Mouse (Mus musculus) forebrain, embryonic 11.5 days (tissue): Measurements from ENCODE around the gene Kmt2e. TPM values are rescaled to one million over a fixed set of nuclear protein-coding genes. Genes with fewer than 3 reads are reported as not detected.

Experiments used
- ATAC-seq: fragments of 200-750 bp; cut with Nextera tagmentation; replicated peaks from 2 replicates; pipeline ENCODE4 v1.8.0; 2017; ENCODE audit warnings: moderate TSS enrichment; ENCODE audit not compliant: low FRiP score
- DNase-seq: peaks from one replicate; pipeline ENCODE4 v3.0.0-alpha.2; 2017; ENCODE audit warnings: low spot score
- H3K27ac ChIP-seq: fragments of 300-500 bp; sonication (generic); 2 replicates; pipeline ENCODE4 v1.5.1; 2014; ENCODE audit warnings: low read depth, low read length
- H3K27me3 ChIP-seq: fragments of 300-500 bp; sonication (generic); 2 replicates; pipeline ENCODE4 v1.6.1; 2014; ENCODE audit warnings: mild to moderate bottlenecking, low read length, mixed read lengths; ENCODE audit not compliant: control insufficient read depth, insufficient read depth
- H3K36me3 ChIP-seq: fragments of 300-500 bp; sonication (generic); 2 replicates; pipeline ENCODE4 v1.6.1; 2014; ENCODE audit warnings: mild to moderate bottlenecking, low read length, moderate library complexity, mixed read lengths; ENCODE audit not compliant: control insufficient read depth, insufficient read depth
- H3K4me1 ChIP-seq: fragments of 300-500 bp; sonication (generic); replicated peaks from 2 replicates; pipeline ENCODE4 v1.6.1; 2014; ENCODE audit warnings: low read length, mixed read lengths; ENCODE audit not compliant: control insufficient read depth, insufficient read depth
- H3K4me2 ChIP-seq: fragments of 300-500 bp; sonication (generic); 2 replicates; pipeline ENCODE4 v1.6.1; 2014; ENCODE audit warnings: low read depth, mild to moderate bottlenecking, low read length, moderate library complexity, mixed read lengths; ENCODE audit not compliant: severe bottlenecking
- H3K4me3 ChIP-seq: fragments of 300-500 bp; sonication (generic); 2 replicates; pipeline ENCODE4 v1.5.1; 2014; ENCODE audit warnings: low read depth, low read length
- H3K9ac ChIP-seq: fragments of 300-500 bp; sonication (generic); 2 replicates; pipeline ENCODE4 v1.6.1; 2014; ENCODE audit warnings: low read length
- H3K9me3 ChIP-seq: fragments of 300-500 bp; sonication (generic); 2 replicates; pipeline ENCODE4 v1.6.1; 2016; ENCODE audit warnings: low read length, mixed read lengths; ENCODE audit not compliant: control insufficient read depth
- WGBS: fragments of 180-500 bp; shearing (Covaris S2); extraction: QIAGEN DNeasy Blood & Tissue Kit; methylation state at CpG from one replicate; pipeline ENCODE4 v1.1.7; 2014; 5-methylcytosine and 5-hydroxymethylcytosine counted together
- polyA plus RNA-seq: library from polyadenylated mRNA; unstranded; fragments of >200 nt; fragmentation: Nextera tagmentation; extraction: Ambion mirVana; gene quantifications from 2 replicates; pipeline ENCODE4 v1.2.1, GENCODE M21; 2014

Kmt2e gene
- polyA plus RNA-seq, 1 experiment from 2014 or later, result 104 TPM

GRCm38 (mm10) chr5:23405666-23406404 is 28.4 kb upstream of the Kmt2e start:
- H3K4me2 ChIP-seq, result no peak overlapping the region
- no peak overlapping the region for H3K27ac ChIP-seq
- H3K36me3 ChIP-seq, result peaks cover 4% of the 10 kb centered on the region; the same call in 1 of the 2 replicates
- H3K27me3 ChIP-seq, result no peaks in the 10 kb centered on the region
- no peak overlapping the region for H3K9ac ChIP-seq
- no peaks in the 10 kb centered on the region for H3K9me3 ChIP-seq
- no peaks in the 10 kb centered on the region for H3K4me1 ChIP-seq
- 95% methylated on average over 12 of the region's 12 CpGs for WGBS
- H3K4me3 ChIP-seq, result no peak overlapping the region
- ATAC-seq (no peak), DNase-seq (no peak)

DNA sequence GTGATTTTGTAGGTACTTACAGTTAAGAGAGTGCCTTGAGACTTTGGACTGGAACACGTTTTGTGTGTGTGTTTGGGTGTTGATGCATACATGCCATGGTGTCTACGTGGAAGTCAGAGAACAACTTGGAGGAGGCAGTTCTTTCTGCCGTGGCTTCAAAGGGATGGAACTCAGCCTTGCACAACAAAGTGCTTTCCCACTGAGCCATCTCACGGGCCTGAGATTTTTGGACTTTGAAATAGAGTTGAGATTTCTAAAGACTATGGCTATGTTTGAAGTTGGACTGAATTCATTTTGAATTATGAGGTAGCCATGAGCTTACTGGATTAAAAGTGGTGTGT is 27.9 kb upstream of the Kmt2e start:
- Histone ChIP-seq H3K9me3 (no peaks in the 10 kb centered on the region), H3K4me1 (no peaks in the 10 kb centered on the region), H3K27me3 (no peaks in the 10 kb centered on the region), H3K36me3 (peaks cover 4% of the 10 kb centered on the region; the same call in 1 of the 2 replicates), H3K4me2 (no peak overlapping the region), H3K4me3 (no peak overlapping the region), H3K9ac (no peak overlapping the region), H3K27ac (no peak overlapping the region)
- ATAC-seq, result no peak
- DNase-seq, result no peak
- WGBS, result 74% methylated on average over 4 of the region's 4 CpGs

DNA sequence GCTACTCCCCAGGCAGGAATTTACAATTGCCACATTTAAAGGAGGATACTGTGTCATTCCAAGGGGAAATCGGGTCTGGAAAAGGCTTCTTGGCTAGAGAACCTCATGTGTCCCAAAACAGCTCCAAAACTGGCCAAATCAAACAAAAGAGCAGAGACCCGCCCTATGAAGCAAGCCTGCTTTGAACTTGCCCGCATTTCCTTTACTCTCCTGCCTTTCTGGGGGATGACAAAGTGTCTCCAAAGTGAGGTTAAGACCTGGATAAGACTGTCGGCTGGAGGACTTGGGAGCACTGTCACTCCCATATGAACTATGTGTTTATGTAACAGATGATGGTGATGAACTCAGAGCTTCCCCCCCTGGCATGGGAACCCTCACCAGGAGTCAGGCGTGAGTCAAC is 26.1 kb upstream of the Kmt2e start:
- WGBS, result 70% methylated on average over 5 of the region's 5 CpGs

DNA sequence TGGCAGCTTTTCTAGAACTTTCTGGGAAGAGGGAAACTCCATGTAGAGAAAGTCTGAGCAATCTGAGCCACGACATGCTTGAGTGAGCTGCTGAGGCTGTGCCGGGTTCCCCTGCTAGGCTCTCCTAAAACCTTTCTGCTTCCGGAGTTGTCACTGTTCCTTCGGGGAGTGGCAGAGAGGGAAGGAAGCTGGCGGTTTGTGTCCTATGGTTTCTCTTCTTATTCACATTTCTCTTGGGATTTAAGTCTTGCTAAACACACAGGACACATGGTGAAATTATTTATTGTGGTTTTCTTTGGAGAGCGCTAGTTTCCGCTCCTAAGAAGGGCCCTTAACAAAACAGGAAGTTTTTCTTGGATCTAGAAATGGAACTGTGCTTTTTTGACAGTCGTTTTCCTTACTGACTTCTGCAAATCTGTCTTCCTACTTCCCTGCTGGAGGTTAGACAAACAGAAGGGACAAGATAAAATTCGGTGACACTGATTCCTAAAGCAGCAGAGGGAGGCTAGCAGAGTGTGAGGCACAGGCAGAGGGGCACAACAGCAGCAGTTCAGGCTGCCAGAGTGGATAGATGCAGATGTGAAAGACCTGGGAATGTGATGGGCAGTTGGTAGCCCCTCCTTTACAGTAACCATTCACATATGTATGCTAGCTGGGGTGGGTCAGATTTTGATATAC is 24.1 kb upstream of the Kmt2e start:
- Histone ChIP-seq H3K27ac (no peak overlapping the region), H3K4me3 (no peak overlapping the region), H3K9ac (no peak overlapping the region), H3K27me3 (no peaks in the 10 kb centered on the region), H3K36me3 (peaks cover 7% of the 10 kb centered on the region; the same call in 1 of the 2 replicates), H3K4me1 (peaks cover 16% of the 10 kb centered on the region), H3K4me2 (no peak overlapping the region), H3K9me3 (no peaks in the 10 kb centered on the region)
- no peak for ATAC-seq
- WGBS, result 73% methylated on average over 9 of the region's 9 CpGs
- DNase-seq, result no peak

More for the DNA sequence above, 26.1 kb upstream of the Kmt2e start:
- ATAC-seq, result no peak
- H3K4me1 ChIP-seq, result no peaks in the 10 kb centered on the region; the same call in 1 of the 2 replicates
- no peak for DNase-seq
- H3K36me3 ChIP-seq, result peaks cover 7% of the 10 kb centered on the region; the same call in 1 of the 2 replicates
- H3K27me3 ChIP-seq, result no peaks in the 10 kb centered on the region
- H3K4me2 ChIP-seq, result no peak overlapping the region
- no peak overlapping the region for H3K27ac ChIP-seq
- H3K9ac ChIP-seq, result no peak overlapping the region
- no peaks in the 10 kb centered on the region for H3K9me3 ChIP-seq
- no peak overlapping the region for H3K4me3 ChIP-seq

- Histone ChIP-seq H3K27me3 (no peaks in the 10 kb centered on the region), H3K9ac (no peak overlapping the region), H3K36me3 (peaks cover 7% of the 10 kb centered on the region; the same call in 1 of the 2 replicates), H3K4me1 (peaks cover 17% of the 10 kb centered on the region), H3K4me2 (no peak overlapping the region), H3K4me3 (no peak overlapping the region), H3K27ac (no peak overlapping the region), H3K9me3 (no peaks in the 10 kb centered on the region)
- WGBS, result 75% methylated on average over 2 of the region's 2 CpGs
- no peak for ATAC-seq
- DNase-seq, result no peak
Measured at GRCm38 (mm10) chr5:23410718-23411101, 23.5 kb upstream of the Kmt2e start.

DNA sequence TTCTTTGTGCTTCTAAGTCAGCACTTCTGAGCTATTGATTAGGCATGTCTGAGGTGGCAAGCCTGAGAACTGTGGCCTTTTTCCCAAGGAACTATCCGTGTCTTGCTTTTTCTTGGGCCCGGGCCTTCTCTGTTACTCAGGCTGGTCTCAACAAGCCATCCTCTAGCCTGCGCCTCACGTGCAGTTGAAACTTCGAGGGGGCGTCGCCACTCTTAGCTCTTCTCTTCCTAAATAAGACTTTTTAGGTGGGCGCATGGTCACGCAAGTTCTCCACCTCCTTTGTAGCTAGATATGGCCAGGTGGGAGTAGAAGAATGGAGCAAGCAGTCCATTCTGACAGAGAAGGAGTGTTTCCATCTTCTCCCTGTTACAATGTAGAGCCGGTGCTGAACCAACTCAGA is 22.6 kb upstream of the Kmt2e start:
- no peaks in the 10 kb centered on the region for H3K27me3 ChIP-seq
- H3K9me3 ChIP-seq, result no peaks in the 10 kb centered on the region
- ATAC-seq (no peak), DNase-seq (no peak)
- peaks cover 7% of the 10 kb centered on the region; the same call in 1 of the 2 replicates for H3K36me3 ChIP-seq
- no peak overlapping the region for H3K4me3 ChIP-seq
- no peak overlapping the region for H3K9ac ChIP-seq
- WGBS, result 93% methylated on average over 10 of the region's 10 CpGs
- no peak overlapping the region for H3K27ac ChIP-seq
- H3K4me1 ChIP-seq, result peaks cover 17% of the 10 kb centered on the region
- H3K4me2 ChIP-seq, result no peak overlapping the region

GRCm38 (mm10) chr5:23412247-23412948 is 21.8 kb upstream of the Kmt2e start:
- ATAC-seq, result no peak
- Histone ChIP-seq H3K4me1 (peaks cover 17% of the 10 kb centered on the region), H3K27ac (no peak overlapping the region)

DNA sequence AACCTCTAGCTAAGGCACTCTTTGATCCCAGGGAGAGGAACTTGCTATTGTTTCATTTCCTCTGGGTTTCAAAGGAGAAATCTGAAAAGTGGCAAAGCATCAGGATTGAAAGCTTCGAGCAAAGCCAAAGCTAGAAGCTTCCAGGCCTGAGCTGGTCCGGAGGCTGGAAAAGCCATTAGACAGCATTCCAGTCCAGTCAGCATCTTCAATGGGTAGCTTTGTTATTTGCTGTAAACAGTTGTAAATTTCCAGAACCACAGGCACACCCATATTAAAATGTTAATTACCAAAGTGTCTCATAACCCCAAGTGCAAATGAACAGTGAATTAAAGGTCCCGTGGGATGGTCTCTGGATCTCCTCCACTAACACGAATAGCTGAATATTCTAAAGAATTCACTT is 21.2 kb upstream of the Kmt2e start:
- no peaks in the 10 kb centered on the region for H3K27me3 ChIP-seq
- no peak overlapping the region; the same call in 1 of the 2 replicates for H3K27ac ChIP-seq
- WGBS, result 53% methylated on average over 4 of the region's 4 CpGs
- ATAC-seq (no peak), DNase-seq (no peak)
- peaks cover 7% of the 10 kb centered on the region; the same call in 1 of the 2 replicates for H3K36me3 ChIP-seq
- no peak overlapping the region for H3K9ac ChIP-seq
- H3K4me1 ChIP-seq, result peaks cover 17% of the 10 kb centered on the region
- H3K4me2 ChIP-seq, result no peak overlapping the region
- no peak overlapping the region for H3K4me3 ChIP-seq
- H3K9me3 ChIP-seq, result no peaks in the 10 kb centered on the region

More at GRCm38 (mm10) chr5:23412247-23412948, 21.8 kb upstream of the Kmt2e start:
- H3K9ac ChIP-seq, result no peak overlapping the region
- no peak overlapping the region for H3K4me3 ChIP-seq
- no peaks in the 10 kb centered on the region for H3K27me3 ChIP-seq
- peaks cover 7% of the 10 kb centered on the region; the same call in 1 of the 2 replicates for H3K36me3 ChIP-seq
- DNase-seq, result no peak
- no peak overlapping the region for H3K4me2 ChIP-seq
- WGBS, result 88% methylated on average over 5 of the region's 5 CpGs
- no peaks in the 10 kb centered on the region for H3K9me3 ChIP-seq
